Mouse (Mus musculus) midbrain, embryonic 12.5 days (tissue): ENCODE results near the gene Cep97. TPM values are rescaled to one million over a fixed set of nuclear protein-coding genes. Genes with fewer than 3 reads are reported as not detected.
A peak's percentile ranks its signal among the peaks of the same experiment; 100 is the strongest.

Experiments
- ATAC-seq: fragments of 200-750 bp; cut with Nextera tagmentation; 2 replicates; pipeline ENCODE4 v1.8.0; 2017; ENCODE audit warnings: low read depth, moderate TSS enrichment, moderate library complexity; ENCODE audit not compliant: low FRiP score
- H3K27ac ChIP-seq: fragments of 300-500 bp; sonication (generic); replicated peaks from 2 replicates; pipeline ENCODE4 v1.5.1; 2016; ENCODE audit warnings: mild to moderate bottlenecking
- H3K27me3 ChIP-seq: fragments of 300-500 bp; sonication (generic); 2 replicates; pipeline ENCODE4 v1.6.1; 2016; ENCODE audit warnings: mild to moderate bottlenecking
- H3K36me3 ChIP-seq: fragments of 300-500 bp; sonication (generic); 2 replicates; pipeline ENCODE4 v1.6.1; 2016
- H3K4me1 ChIP-seq: fragments of 300-500 bp; sonication (generic); 2 replicates; pipeline ENCODE4 v1.6.1; 2016
- H3K4me2 ChIP-seq: fragments of 300-500 bp; sonication (generic); replicated peaks from 2 replicates; pipeline ENCODE4 v1.6.1; 2016; ENCODE audit warnings: mild to moderate bottlenecking, moderate library complexity
- H3K4me3 ChIP-seq: fragments of 300-500 bp; sonication (generic); 2 replicates; pipeline ENCODE4 v1.5.1; 2016; ENCODE audit warnings: mild to moderate bottlenecking
- H3K9ac ChIP-seq: fragments of 300-500 bp; sonication (generic); replicated peaks from 2 replicates; pipeline ENCODE4 v1.6.1; 2016; ENCODE audit warnings: mild to moderate bottlenecking, moderate library complexity
- H3K9me3 ChIP-seq: fragments of 300-500 bp; sonication (generic); 2 replicates; pipeline ENCODE4 v1.6.1; 2016; ENCODE audit warnings: mild to moderate bottlenecking
- WGBS: fragments of 180-500 bp; shearing (Covaris S2); methylation state at CpG from one replicate; pipeline ENCODE4 v1.1.7; 2016; 5-methylcytosine and 5-hydroxymethylcytosine counted together
- polyA plus RNA-seq: library from polyadenylated mRNA; unstranded; fragments of >200 nt; fragmentation: Nextera tagmentation; extraction: Ambion mirVana; gene quantifications from 2 replicates; pipeline ENCODE4 v1.2.1, GENCODE M21; 2016

Gene Cep97
- polyA plus RNA-seq, result 21.3 and 22.6 TPM in 2 replicates

DNA sequence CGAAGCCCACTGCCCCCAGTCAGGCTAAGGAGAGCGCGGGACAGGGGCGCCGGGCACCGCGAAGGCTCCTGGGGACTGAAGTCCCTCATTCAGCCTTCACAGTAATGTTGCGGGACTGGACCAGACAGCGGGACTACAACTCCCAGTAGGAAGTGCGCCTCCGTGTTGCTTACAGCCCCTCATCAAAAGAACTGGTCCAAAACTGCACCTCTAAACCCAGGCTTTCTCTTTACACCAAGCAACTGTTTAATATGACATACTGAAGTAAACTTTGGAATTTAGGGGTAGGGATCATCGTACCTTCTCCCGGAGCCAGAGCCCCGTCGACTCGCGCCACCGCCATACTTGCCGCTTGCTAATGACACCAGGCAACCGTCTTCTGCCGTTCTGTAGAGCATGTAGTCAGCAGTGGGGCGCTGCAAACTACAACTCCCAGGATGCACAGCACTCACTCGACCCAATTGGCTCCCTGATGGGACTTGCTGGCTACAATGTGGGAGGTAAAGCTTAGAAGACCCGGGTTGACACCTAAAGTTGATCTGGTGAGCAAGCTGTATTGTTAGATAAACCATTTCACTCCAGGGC, at the start of gene Cep97:
Cep97 (minus strand) TSS at position 403 of the 585 bp plus-strand sequence.
- Histone ChIP-seq H3K27me3 (no peaks in the 10 kb centered on the region), H3K4me2 (peak within 1 kb of the TSS; percentile 64), H3K9ac (peak within 1 kb of the TSS; percentile 73), H3K27ac (peak within 1 kb of the TSS; percentile 65), H3K4me1 (peaks cover 3% of the 10 kb centered on the region; the same call in 1 of the 2 replicates), H3K36me3 (0 out of 2 replicates have a peak, but pooled peaks cover 1% of the 10 kb centered on the region), H3K9me3 (no peaks in the 10 kb centered on the region), H3K4me3 (peak within 1 kb of the TSS; percentile 63)
- WGBS, result under 1% methylated on average over 24 of the region's 24 CpGs
- peak; percentile 100 for ATAC-seq

DNA sequence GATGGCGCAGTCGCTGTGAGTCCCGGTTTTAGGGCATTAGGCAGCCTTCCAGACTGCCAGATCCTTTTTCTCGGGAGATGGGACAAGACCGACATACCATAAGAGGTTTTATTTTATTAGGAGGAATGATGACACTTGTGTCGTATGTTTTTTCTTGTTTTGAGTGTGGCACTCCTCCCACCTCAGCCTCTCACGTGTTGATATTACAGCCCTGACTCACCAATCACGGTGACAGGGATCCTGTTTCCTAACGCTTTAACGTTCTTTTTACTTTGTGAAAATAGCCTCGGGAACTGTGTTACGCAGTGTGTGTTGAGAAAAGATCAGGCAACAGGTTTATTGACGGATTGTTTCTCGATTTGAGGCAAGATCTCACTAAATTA, 40.2 kb upstream of the Cep97 start:
- Histone ChIP-seq H3K27ac (peak overlapping the region; percentile 68), H3K27me3 (no peaks in the 10 kb centered on the region), H3K9me3 (no peaks in the 10 kb centered on the region), H3K4me2 (peak overlapping the region; percentile 87), H3K36me3 (peaks cover 28% of the 10 kb centered on the region), H3K9ac (peak overlapping the region; percentile 83), H3K4me3 (peak overlapping the region; percentile 75), H3K4me1 (peaks cover 23% of the 10 kb centered on the region)
- 11% methylated on average over 14 of the region's 14 CpGs for WGBS
- no peak for ATAC-seq

DNA sequence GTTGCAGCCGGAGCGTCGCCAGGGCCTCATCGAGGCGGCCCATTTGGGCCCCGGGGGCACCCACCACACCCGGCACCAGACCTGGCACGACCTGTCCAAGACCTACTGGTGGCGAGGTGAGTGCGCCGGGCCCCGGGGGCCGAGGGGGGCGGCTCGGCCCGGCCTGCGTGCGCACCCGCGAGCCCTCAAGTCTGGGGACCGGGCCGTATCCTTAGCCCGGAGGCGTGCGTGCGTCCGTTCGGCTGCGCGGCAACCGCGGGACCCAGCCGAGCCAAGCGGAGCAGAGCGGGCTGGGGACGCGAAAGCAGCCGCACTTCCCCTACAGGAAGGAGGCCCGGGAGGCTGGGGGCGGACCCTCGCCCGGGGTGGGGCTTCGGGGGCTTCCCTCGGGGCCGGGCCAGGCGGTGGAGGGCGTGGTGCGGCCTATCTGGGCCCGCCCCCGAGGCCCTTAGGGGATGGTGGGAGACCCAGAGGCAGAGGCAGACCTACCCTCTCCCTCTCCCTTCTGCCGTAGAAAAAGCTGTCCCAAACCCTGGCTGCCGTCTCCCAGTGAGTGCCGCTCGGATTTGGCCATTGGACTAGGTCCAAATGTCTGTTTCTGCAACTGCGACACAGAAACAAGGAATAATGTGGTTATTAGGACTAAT, 39.7 kb upstream of the Cep97 start:
- H3K9ac ChIP-seq, result peak overlapping the region; percentile 83
- H3K36me3 ChIP-seq, result peaks cover 33% of the 10 kb centered on the region
- peak; percentile 82 for ATAC-seq
- peak overlapping the region; percentile 75 for H3K4me3 ChIP-seq
- H3K4me2 ChIP-seq, result peak overlapping the region; percentile 87
- no peaks in the 10 kb centered on the region for H3K27me3 ChIP-seq
- peak overlapping the region; percentile 68 for H3K27ac ChIP-seq
- under 1% methylated on average over 55 of the region's 55 CpGs for WGBS
- H3K9me3 ChIP-seq, result no peaks in the 10 kb centered on the region
- H3K4me1 ChIP-seq, result peaks cover 23% of the 10 kb centered on the region

DNA sequence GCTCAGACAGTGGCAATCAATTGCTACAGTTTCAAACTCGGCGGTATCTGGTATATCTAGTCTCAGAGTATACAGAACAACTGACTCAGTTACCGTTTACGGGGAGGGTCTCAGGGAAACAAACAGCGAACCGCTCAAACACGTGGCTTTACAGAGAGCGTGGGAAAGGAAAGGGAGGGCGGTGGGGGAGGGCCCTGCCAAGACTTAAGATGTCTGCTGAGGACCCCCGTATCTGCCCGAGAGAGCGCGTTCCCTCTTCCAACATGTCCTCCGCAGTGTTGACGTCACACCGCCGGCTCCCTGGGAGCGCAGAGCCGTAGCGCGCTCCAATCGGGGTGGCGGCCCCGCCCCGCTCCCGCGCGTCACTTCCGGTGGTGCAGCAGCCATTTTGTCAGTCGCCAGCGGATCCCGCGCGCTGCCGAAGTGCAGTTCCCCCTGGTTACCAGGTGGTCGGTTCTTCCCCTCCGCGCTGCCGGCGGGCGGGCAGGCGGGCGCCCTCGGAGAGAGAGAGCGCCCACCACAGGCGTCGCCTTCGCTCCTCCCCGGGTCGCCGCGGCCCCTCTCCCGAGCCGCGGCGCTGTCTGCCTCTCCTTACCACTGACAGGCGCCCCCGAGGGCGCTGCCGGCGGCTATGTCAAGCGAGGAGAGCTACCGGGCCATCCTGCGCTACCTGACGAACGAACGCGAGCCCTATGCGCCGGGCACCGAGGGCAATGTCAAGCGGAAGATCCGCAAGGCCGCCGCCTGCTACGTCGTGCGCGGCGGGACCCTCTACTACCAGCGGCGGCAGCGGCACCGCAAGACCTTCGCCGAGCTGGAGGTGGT, 39.0 kb upstream of the Cep97 start, which contains the start of gene Zbtb11:
Zbtb11 (plus strand) TSS at position 453 of the 825 bp plus-strand sequence.
- Histone ChIP-seq H3K4me3 (peak within 1 kb of the TSS; percentile 75), H3K9ac (peak within 1 kb of the TSS; percentile 83), H3K27ac (peak within 1 kb of the TSS; percentile 68), H3K4me2 (peak within 1 kb of the TSS; percentile 87), H3K27me3 (no peaks in the 10 kb centered on the region), H3K9me3 (no peaks in the 10 kb centered on the region), H3K4me1 (peaks cover 23% of the 10 kb centered on the region), H3K36me3 (peaks cover 40% of the 10 kb centered on the region)
- WGBS, result under 1% methylated on average over 78 of the region's 86 CpGs
- peak; percentile 99 for ATAC-seq

DNA sequence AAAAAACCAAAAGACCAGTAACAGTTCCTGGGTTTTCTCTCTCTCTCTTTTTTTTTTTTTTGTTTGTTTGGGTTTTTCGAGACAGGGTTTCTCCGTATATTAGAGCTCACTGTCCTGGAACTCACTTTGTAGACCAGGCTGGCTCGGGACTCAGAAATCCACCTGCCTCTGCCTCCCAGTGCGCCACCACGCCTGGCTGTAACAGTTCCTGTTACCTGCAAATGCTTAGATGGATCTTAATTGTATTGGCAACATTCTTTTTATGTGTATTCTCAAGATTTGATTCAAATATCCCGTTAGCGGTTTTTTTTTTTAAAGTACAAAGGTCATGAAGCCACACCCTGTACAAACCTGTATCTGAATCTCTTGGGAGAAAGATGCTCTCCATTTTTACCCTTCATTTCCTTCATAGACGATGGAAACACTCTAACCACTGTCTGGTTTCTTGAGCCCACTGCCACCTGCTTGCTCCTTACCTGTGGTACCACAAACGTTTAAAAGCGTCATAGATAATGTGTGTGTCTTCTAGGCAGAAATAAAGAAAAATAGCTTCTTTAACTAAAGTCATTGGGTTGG, 38.1 kb upstream of the Cep97 start:
- peak overlapping the region; percentile 65 for H3K27ac ChIP-seq
- peak overlapping the region; percentile 75 for H3K4me3 ChIP-seq
- H3K4me1 ChIP-seq, result peaks cover 23% of the 10 kb centered on the region
- H3K9me3 ChIP-seq, result no peaks in the 10 kb centered on the region
- 56% methylated on average over 10 of the region's 10 CpGs for WGBS
- ATAC-seq, result no peak
- peaks cover 39% of the 10 kb centered on the region for H3K36me3 ChIP-seq
- H3K9ac ChIP-seq, result 0 out of 2 replicates have a peak overlapping the region, but pooled peaks have one; percentile 4
- H3K27me3 ChIP-seq, result no peaks in the 10 kb centered on the region
- peak overlapping the region; percentile 59 for H3K4me2 ChIP-seq

DNA sequence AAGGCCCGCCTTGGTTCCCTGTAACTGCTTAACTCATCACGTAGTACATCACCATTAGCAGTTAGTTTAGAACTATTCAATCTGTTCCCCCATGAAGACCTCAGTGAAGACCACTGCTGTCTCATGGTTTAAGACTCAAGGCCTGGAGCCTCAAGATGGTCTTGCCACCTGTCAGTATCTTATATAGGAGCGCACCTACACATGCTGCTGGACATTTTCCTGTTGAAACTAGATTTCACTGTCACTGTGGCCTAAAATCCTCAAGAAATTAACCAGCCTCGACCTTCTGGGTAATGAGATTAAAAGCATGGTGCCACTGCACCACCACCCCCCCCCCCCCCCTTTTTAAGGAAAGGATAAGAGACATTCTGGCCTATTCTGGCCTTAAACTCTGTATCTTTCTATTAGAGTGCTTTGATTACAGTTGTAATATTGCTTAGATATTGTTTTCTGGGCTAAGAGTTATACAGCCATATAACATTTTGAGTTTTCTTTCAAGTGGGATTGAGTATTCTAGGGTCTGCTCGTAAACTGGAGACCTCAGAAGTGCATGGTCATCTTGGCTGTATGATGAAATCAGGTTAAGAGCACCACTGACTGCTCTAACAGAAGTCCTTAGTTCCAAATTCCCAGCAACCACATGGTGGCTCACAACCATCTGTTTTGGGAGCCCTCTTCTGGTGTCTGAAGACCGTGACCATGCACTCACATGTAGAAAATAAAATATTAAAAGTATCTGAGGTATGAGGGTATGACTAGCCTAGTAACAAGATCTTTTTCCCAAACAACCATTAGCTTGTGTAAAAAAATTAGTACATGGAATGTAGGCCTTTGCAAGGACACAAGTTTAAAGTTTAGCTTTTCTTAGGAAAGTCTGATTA, 37.3 kb upstream of the Cep97 start:
- ATAC-seq, result no peak
- Histone ChIP-seq H3K4me2 (no peak overlapping the region), H3K27me3 (no peaks in the 10 kb centered on the region), H3K9ac (no peak overlapping the region), H3K4me1 (peaks cover 28% of the 10 kb centered on the region), H3K4me3 (no peak overlapping the region), H3K27ac (no peak overlapping the region), H3K9me3 (no peaks in the 10 kb centered on the region), H3K36me3 (peaks cover 37% of the 10 kb centered on the region)
- 78% methylated on average over 6 of the region's 6 CpGs for WGBS

DNA sequence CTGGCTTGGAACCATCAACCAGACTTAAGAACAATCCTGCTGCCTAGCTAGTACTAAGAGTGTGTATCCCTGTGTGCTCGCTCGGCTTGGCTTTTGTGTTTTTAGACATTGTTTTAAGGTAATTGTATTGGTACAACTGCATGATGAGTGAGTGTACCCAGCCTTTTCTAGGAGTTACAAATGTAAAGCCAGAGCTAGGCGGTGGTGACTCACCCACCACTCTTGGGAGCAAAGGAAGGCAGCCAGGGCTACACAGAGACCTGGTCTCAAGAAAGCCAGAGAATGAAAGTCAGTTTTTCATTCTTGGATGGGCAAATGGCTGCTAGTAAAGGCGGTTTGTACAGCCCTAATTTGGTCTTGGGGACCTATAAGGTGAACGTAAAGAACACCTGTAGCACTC, 35.8 kb upstream of the Cep97 start:
- Histone ChIP-seq H3K36me3 (peaks cover 37% of the 10 kb centered on the region), H3K27me3 (no peaks in the 10 kb centered on the region), H3K27ac (no peak overlapping the region), H3K4me2 (no peak overlapping the region), H3K4me1 (peaks cover 22% of the 10 kb centered on the region), H3K9me3 (no peaks in the 10 kb centered on the region), H3K9ac (no peak overlapping the region), H3K4me3 (no peak overlapping the region)
- 92% methylated on average over 5 of the region's 5 CpGs for WGBS
- ATAC-seq, result no peak

DNA sequence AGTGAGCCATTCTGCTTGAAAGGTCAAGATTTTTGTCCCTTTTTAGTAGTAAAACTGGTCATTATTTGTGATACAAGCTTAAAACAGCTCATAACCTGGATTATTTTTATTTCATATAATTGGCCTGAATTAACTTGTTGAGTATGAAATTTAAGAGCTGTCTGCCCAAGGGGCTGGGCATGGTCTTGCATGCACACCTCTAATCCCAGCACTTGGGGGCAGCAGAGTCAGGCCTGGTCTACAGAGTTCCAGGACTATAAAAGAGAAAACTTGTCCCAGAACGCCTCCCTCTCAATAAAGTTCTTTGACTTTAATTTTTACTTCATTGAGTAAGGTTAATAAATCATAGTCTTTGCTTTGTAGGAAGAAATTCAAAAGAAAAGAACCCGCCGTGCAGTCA, 34.5 kb upstream of the Cep97 start:
- WGBS, result 89% methylated on average over 3 of the region's 3 CpGs
- H3K36me3 ChIP-seq, result peaks cover 37% of the 10 kb centered on the region

DNA sequence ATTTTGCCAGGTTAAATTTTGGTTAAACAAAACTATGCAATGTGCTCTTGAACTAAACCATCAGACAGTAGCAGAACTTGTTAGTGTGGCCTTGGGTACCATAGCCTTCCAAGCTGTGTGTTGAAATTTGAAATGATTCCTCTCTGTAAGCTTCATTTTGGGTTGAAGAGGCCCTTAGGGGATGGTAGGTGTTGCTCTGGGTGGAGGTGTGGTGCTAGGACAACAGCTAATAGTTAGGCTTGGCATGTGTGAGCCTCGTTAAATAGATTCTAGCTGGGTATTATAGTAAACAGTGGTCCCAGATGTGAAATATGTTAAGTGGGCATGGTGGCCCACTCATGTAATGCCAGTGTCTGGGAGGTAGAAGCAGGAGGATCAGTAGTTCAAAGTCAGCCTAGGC, 32.6 kb upstream of the Cep97 start:
- peak overlapping the region; percentile 85 for H3K4me3 ChIP-seq
- H3K27ac ChIP-seq, result no peak overlapping the region
- ATAC-seq, result no peak
- H3K4me2 ChIP-seq, result peak overlapping the region; percentile 91
- H3K9ac ChIP-seq, result peak overlapping the region; percentile 90
- no peaks in the 10 kb centered on the region for H3K27me3 ChIP-seq
- peaks cover 37% of the 10 kb centered on the region for H3K36me3 ChIP-seq
- 38% methylated on average over 1 of the region's 1 CpGs for WGBS
- no peaks in the 10 kb centered on the region for H3K9me3 ChIP-seq
- peaks cover 8% of the 10 kb centered on the region for H3K4me1 ChIP-seq

More for the DNA sequence above, 34.5 kb upstream of the Cep97 start:
- Histone ChIP-seq H3K27me3 (no peaks in the 10 kb centered on the region), H3K9me3 (no peaks in the 10 kb centered on the region), H3K4me1 (peaks cover 15% of the 10 kb centered on the region), H3K4me2 (no peak overlapping the region), H3K9ac (no peak overlapping the region), H3K4me3 (0 out of 2 replicates have a peak overlapping the region, but pooled peaks have one; percentile 2), H3K27ac (no peak overlapping the region)
- ATAC-seq, result no peak

DNA sequence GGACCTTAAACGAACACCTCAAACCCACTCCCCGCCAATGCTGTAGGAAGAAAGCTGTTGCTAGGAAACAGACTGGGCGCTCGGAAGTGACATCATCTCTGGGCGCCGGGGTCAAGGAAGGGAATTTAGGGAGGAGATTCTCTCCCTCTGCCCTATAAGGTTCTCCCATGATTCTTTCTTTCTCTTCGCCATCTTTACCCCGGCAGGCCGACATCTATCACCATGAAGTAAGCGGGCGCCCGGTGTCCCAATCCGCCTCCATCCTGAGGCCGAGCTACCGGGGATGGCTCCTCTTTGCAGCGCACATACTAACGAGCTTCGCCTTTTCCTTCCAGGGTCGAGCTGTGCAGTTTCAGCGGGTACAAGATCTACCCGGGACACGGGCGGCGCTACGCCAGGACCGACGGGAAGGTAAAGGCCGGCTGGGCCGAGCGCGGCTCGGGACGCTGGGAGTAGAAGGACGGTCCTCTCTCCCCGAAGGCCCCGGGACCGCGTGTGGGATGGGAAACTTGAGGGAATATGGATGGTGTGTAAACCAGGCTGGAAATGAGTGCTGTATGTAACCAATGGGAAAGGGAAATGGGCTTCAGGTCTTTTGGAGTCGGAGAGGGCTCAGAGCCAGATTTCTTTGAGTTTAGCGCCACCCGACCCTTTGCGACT, 31.7 kb upstream of the Cep97 start, which contains the start of gene Rpl24:
Rpl24 (plus strand) TSS at position 64 of the 660 bp plus-strand sequence.
- H3K36me3 ChIP-seq, result peaks cover 28% of the 10 kb centered on the region
- H3K27me3 ChIP-seq, result no peaks in the 10 kb centered on the region
- WGBS, result under 1% methylated on average over 42 of the region's 42 CpGs
- peak within 1 kb of the TSS; percentile 85 for H3K4me3 ChIP-seq
- peak within 1 kb of the TSS; percentile 91 for H3K4me2 ChIP-seq
- H3K4me1 ChIP-seq, result peaks cover 8% of the 10 kb centered on the region
- peak within 1 kb of the TSS; percentile 90 for H3K9ac ChIP-seq
- H3K9me3 ChIP-seq, result no peaks in the 10 kb centered on the region
- ATAC-seq, result peak; percentile 92
- H3K27ac ChIP-seq, result peak within 1 kb of the TSS; percentile 88
